Mouse (Mus musculus): Measurements from ENCODE around the gene Cbr2. TPM values are rescaled to one million over a fixed set of nuclear protein-coding genes. Genes with fewer than 3 reads are reported as not detected.

Cbr2 gene
- polyA plus RNA-seq, 1 experiment from 2014 or later, result 0.13 TPM

GRCm38 (mm10) chr11:120719841-120720376, 12.0 kb downstream of the Cbr2 start:
- H3K27me3 ChIP-seq (replicated peaks), result peaks cover 42% of the 10 kb centered on the region
- peaks cover 21% of the 10 kb centered on the region for H3K4me1 ChIP-seq
- no peak overlapping the region for H3K27ac ChIP-seq
- 86% methylated on average over 13 of the region's 13 CpGs for WGBS (ENCODE audit: insufficient replicate concordance)
- no peak overlapping the region for H3K9ac ChIP-seq
- H3K9me3 ChIP-seq (replicated peaks), result no peaks in the 10 kb centered on the region
- H3K4me2 ChIP-seq, result no peak overlapping the region
- ATAC-seq, result no peak
- peaks cover 51% of the 10 kb centered on the region for H3K36me3 ChIP-seq
- H3K4me3 ChIP-seq, result no peak overlapping the region

- H3K36me3 ChIP-seq, result peaks cover 53% of the 10 kb centered on the region
- H3K9me3 ChIP-seq (replicated peaks), result no peaks in the 10 kb centered on the region
- H3K27ac ChIP-seq, result no peak overlapping the region
- no peak overlapping the region for H3K4me3 ChIP-seq
- no peak overlapping the region for H3K4me2 ChIP-seq
- peaks cover 28% of the 10 kb centered on the region for H3K4me1 ChIP-seq
- no peak for ATAC-seq
- H3K27me3 ChIP-seq (replicated peaks), result peaks cover 42% of the 10 kb centered on the region
- no peak overlapping the region for H3K9ac ChIP-seq
- WGBS (ENCODE audit: insufficient replicate concordance), result 86% methylated on average over 9 of the region's 9 CpGs
Observed at GRCm38 (mm10) chr11:120719242-120719641, 12.7 kb downstream of the Cbr2 start.

- Histone ChIP-seq H3K4me1 (peaks cover 25% of the 10 kb centered on the region), H3K27me3 (replicated peaks) (peaks cover 5% of the 10 kb centered on the region), H3K9ac (peak overlapping the region; percentile 73; the same call in 1 of the 2 replicates), H3K4me2 (peak overlapping the region; percentile 99), H3K27ac (no peak overlapping the region), H3K4me3 (peak overlapping the region; percentile 75; the same call in 1 of the 2 replicates), H3K36me3 (peaks cover 68% of the 10 kb centered on the region), H3K9me3 (replicated peaks) (no peaks in the 10 kb centered on the region)
- WGBS (ENCODE audit: insufficient replicate concordance), result 82% methylated on average over 9 of the region's 9 CpGs
- ATAC-seq, result no peak
Observed at GRCm38 (mm10) chr11:120715131-120715530, 16.8 kb downstream of the Cbr2 start.

GRCm38 (mm10) chr11:120714546-120714945, 17.4 kb downstream of the Cbr2 start:
- H3K4me1 ChIP-seq, result peaks cover 25% of the 10 kb centered on the region
- 36% methylated on average over 10 of the region's 10 CpGs for WGBS (ENCODE audit: insufficient replicate concordance)
- H3K27me3 ChIP-seq (replicated peaks), result no peaks in the 10 kb centered on the region
- H3K9ac ChIP-seq, result peak overlapping the region; percentile 73
- H3K4me3 ChIP-seq, result peak overlapping the region; percentile 75
- H3K36me3 ChIP-seq, result peaks cover 68% of the 10 kb centered on the region
- peak overlapping the region; percentile 99 for H3K4me2 ChIP-seq
- H3K9me3 ChIP-seq (replicated peaks), result no peaks in the 10 kb centered on the region
- H3K27ac ChIP-seq, result peak overlapping the region; percentile 49; the same call in 1 of the 2 replicates
- ATAC-seq, result no peak

- H3K27me3 ChIP-seq (replicated peaks), result no peaks in the 10 kb centered on the region
- peak within 1 kb of the TSS; percentile 75 for H3K4me3 ChIP-seq
- peaks cover 68% of the 10 kb centered on the region for H3K36me3 ChIP-seq
- H3K4me1 ChIP-seq, result peaks cover 25% of the 10 kb centered on the region
- whole genome bisulfite sequencing (ENCODE audit: insufficient replicate concordance), result 3% methylated on average over 53 of the region's 53 CpGs
- ATAC-seq, result peak; percentile 96
- H3K9ac ChIP-seq, result peak within 1 kb of the TSS; percentile 83
- H3K9me3 ChIP-seq (replicated peaks), result no peaks in the 10 kb centered on the region
- peak within 1 kb of the TSS; percentile 99 for H3K4me2 ChIP-seq
- H3K27ac ChIP-seq, result peak within 1 kb of the TSS; percentile 77
Observed at GRCm38 (mm10) chr11:120713580-120714518, 18.1 kb downstream of the Cbr2 start, which contains the start of the genes Cenpx and Lrrc45. Gene Cenpx (minus strand): TSS chr11:120713738. Gene Lrrc45 (plus strand): TSS chr11:120713925.

GRCm38 (mm10) chr11:120712771-120713568, 18.9 kb downstream of the Cbr2 start:
- peak overlapping the region; percentile 75 for H3K4me3 ChIP-seq
- peak overlapping the region; percentile 99 for H3K4me2 ChIP-seq
- H3K36me3 ChIP-seq, result peaks cover 65% of the 10 kb centered on the region
- under 1% methylated on average over 38 of the region's 38 CpGs for WGBS (ENCODE audit: insufficient replicate concordance)
- no peaks in the 10 kb centered on the region for H3K9me3 ChIP-seq (replicated peaks)
- peak; percentile 27 for ATAC-seq
- H3K9ac ChIP-seq, result peak overlapping the region; percentile 83
- peak overlapping the region; percentile 77 for H3K27ac ChIP-seq
- peaks cover 25% of the 10 kb centered on the region for H3K4me1 ChIP-seq
- no peaks in the 10 kb centered on the region for H3K27me3 ChIP-seq (replicated peaks)

GRCm38 (mm10) chr11:120711980-120712604, 19.8 kb downstream of the Cbr2 start:
- H3K4me3 ChIP-seq, result peak overlapping the region; percentile 75; the same call in 1 of the 2 replicates

GRCm38 (mm10) chr11:120710672-120711071, 21.2 kb downstream of the Cbr2 start:
- Histone ChIP-seq H3K4me2 (no peak overlapping the region), H3K9me3 (replicated peaks) (no peaks in the 10 kb centered on the region), H3K27ac (no peak overlapping the region), H3K4me1 (peaks cover 39% of the 10 kb centered on the region), H3K27me3 (replicated peaks) (no peaks in the 10 kb centered on the region), H3K36me3 (peaks cover 53% of the 10 kb centered on the region), H3K4me3 (no peak overlapping the region), H3K9ac (no peak overlapping the region)
- WGBS (ENCODE audit: insufficient replicate concordance), result 79% methylated on average over 5 of the region's 5 CpGs
- ATAC-seq, result no peak

More at GRCm38 (mm10) chr11:120711980-120712604, 19.8 kb downstream of the Cbr2 start:
- Histone ChIP-seq H3K27me3 (replicated peaks) (no peaks in the 10 kb centered on the region), H3K9me3 (replicated peaks) (no peaks in the 10 kb centered on the region), H3K36me3 (peaks cover 56% of the 10 kb centered on the region), H3K4me2 (peak overlapping the region; percentile 99), H3K27ac (no peak overlapping the region), H3K9ac (peak overlapping the region; percentile 83; the same call in 1 of the 2 replicates), H3K4me1 (peaks cover 29% of the 10 kb centered on the region)
- ATAC-seq, result no peak
- WGBS (ENCODE audit: insufficient replicate concordance), result 60% methylated on average over 8 of the region's 8 CpGs

- WGBS (ENCODE audit: insufficient replicate concordance), result 68% methylated on average over 2 of the region's 2 CpGs
- no peak overlapping the region for H3K9ac ChIP-seq
- no peak overlapping the region for H3K4me2 ChIP-seq
- peaks cover 40% of the 10 kb centered on the region for H3K4me1 ChIP-seq
- no peak for ATAC-seq
- H3K4me3 ChIP-seq, result no peak overlapping the region
- no peaks in the 10 kb centered on the region for H3K27me3 ChIP-seq (replicated peaks)
- H3K9me3 ChIP-seq (replicated peaks), result no peaks in the 10 kb centered on the region
- peaks cover 44% of the 10 kb centered on the region for H3K36me3 ChIP-seq
- H3K27ac ChIP-seq, result no peak overlapping the region
Observed at GRCm38 (mm10) chr11:120709551-120709950, 22.4 kb downstream of the Cbr2 start.

- H3K36me3 ChIP-seq, result peaks cover 53% of the 10 kb centered on the region
- H3K9ac ChIP-seq, result no peak overlapping the region; the same call in 1 of the 2 replicates
- WGBS (ENCODE audit: insufficient replicate concordance), result 69% methylated on average over 5 of the region's 5 CpGs
- no peak for ATAC-seq
- no peak overlapping the region for H3K27ac ChIP-seq
- H3K4me3 ChIP-seq, result no peak overlapping the region
- H3K9me3 ChIP-seq (replicated peaks), result no peaks in the 10 kb centered on the region
- H3K4me2 ChIP-seq, result no peak overlapping the region
- no peaks in the 10 kb centered on the region for H3K27me3 ChIP-seq (replicated peaks)
- peaks cover 30% of the 10 kb centered on the region for H3K4me1 ChIP-seq
Observed at GRCm38 (mm10) chr11:120707969-120708368, 23.9 kb downstream of the Cbr2 start.

GRCm38 (mm10) chr11:120707225-120707624, 24.7 kb downstream of the Cbr2 start:
- no peak overlapping the region for H3K9ac ChIP-seq
- H3K27me3 ChIP-seq (replicated peaks), result no peaks in the 10 kb centered on the region
- no peaks in the 10 kb centered on the region for H3K9me3 ChIP-seq (replicated peaks)
- peaks cover 22% of the 10 kb centered on the region for H3K4me1 ChIP-seq
- H3K4me3 ChIP-seq, result no peak overlapping the region
- H3K36me3 ChIP-seq, result peaks cover 58% of the 10 kb centered on the region
- H3K27ac ChIP-seq, result no peak overlapping the region
- WGBS (ENCODE audit: insufficient replicate concordance), result 53% methylated on average over 12 of the region's 12 CpGs
- ATAC-seq, result no peak
- no peak overlapping the region for H3K4me2 ChIP-seq

Measured in liver, embryonic 12.5 days (tissue).